Mouse (Mus musculus): ENCODE results near the gene Mybpc1. TPM values are rescaled to one million over a fixed set of nuclear protein-coding genes. Genes with fewer than 3 reads are reported as not detected.

The Mybpc1 gene
- polyA plus RNA-seq, 1 experiment from 2014 or later = 0.57 TPM

- 27% methylated on average over 2 of the region's 2 CpGs for WGBS
- no peaks in the 10 kb centered on the region for H3K36me3 ChIP-seq (ENCODE audit: control insufficient read depth, insufficient read depth, low read length)
- no peak overlapping the region for H3K4me3 ChIP-seq (ENCODE audit: low read depth, low read length)
- ATAC-seq (ENCODE audit: low FRiP score, low TSS enrichment) (peak; percentile 91), DNase-seq (ENCODE audit: low spot score) (peak; percentile 84)
- peak overlapping the region; percentile 46 for H3K27ac ChIP-seq (replicated peaks)
- no peaks in the 10 kb centered on the region for H3K9me3 ChIP-seq (ENCODE audit: control insufficient read depth, low read length)
- H3K9ac ChIP-seq (ENCODE audit: low read length) = no peak overlapping the region
- no peak for TF ChIP-seq EP300 (optimal IDR thresholded peaks at IDR 0.05)
- peak; percentile 68 for TF ChIP-seq CTCF (IDR thresholded peaks at IDR 0.05; ENCODE audit: low read depth)
- no peaks in the 10 kb centered on the region for H3K4me1 ChIP-seq (replicated peaks; ENCODE audit: control insufficient read depth, insufficient read depth)
- no peaks in the 10 kb centered on the region for H3K27me3 ChIP-seq (ENCODE audit: control insufficient read depth, insufficient read depth, low read length)
- H3K4me2 ChIP-seq (replicated peaks; ENCODE audit: low read depth) = no peak overlapping the region
Observed at GRCm38 (mm10) chr10:88514495-88514894, 90.5 kb downstream of the Mybpc1 start.

DNA sequence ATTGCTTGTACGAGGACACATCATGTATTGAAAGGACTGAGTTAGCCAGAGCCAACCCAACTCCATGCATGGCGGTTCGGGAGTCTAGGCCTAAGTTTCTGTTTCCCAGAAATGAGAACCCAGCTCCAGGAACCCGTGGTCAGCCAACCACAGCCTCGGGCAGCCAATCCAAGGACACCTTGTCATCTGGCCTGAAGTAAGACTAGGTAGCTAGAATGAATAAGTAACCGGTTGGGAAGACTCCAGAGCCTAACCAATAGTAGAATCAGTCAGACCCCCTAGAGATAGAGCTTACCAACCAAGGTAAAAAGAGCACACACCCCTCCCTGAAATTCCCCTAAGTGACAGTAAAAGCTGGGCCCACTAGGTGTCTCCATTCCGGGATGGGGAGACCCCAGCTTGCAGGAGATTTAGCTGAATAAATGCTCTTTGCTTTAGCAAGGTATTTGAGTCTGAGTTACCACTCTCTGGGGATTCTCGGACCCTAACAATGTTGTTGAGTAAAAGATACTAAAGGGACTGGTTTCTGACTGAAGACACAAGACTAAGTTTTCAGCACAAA is 91.3 kb downstream of the Mybpc1 start:
- 73% methylated on average over 8 of the region's 8 CpGs for WGBS
- H3K9me3 ChIP-seq (ENCODE audit: control insufficient read depth, low read length) = no peaks in the 10 kb centered on the region
- H3K27ac ChIP-seq (replicated peaks) = peak overlapping the region; percentile 46; the same call in 1 of the 2 replicates
- H3K4me2 ChIP-seq (replicated peaks; ENCODE audit: low read depth) = no peak overlapping the region
- no peak overlapping the region for H3K4me3 ChIP-seq (ENCODE audit: low read depth, low read length)
- no peaks in the 10 kb centered on the region for H3K27me3 ChIP-seq (ENCODE audit: control insufficient read depth, insufficient read depth, low read length)
- TF ChIP-seq CTCF (IDR thresholded peaks at IDR 0.05; ENCODE audit: low read depth) (no peak), EP300 (optimal IDR thresholded peaks at IDR 0.05) (no peak)
- no peak for ATAC-seq (ENCODE audit: low FRiP score, low TSS enrichment)
- no peak for DNase-seq (ENCODE audit: low spot score)
- no peaks in the 10 kb centered on the region for H3K4me1 ChIP-seq (replicated peaks; ENCODE audit: control insufficient read depth, insufficient read depth)
- H3K9ac ChIP-seq (ENCODE audit: low read length) = no peak overlapping the region
- H3K36me3 ChIP-seq (ENCODE audit: control insufficient read depth, insufficient read depth, low read length) = no peaks in the 10 kb centered on the region

DNA sequence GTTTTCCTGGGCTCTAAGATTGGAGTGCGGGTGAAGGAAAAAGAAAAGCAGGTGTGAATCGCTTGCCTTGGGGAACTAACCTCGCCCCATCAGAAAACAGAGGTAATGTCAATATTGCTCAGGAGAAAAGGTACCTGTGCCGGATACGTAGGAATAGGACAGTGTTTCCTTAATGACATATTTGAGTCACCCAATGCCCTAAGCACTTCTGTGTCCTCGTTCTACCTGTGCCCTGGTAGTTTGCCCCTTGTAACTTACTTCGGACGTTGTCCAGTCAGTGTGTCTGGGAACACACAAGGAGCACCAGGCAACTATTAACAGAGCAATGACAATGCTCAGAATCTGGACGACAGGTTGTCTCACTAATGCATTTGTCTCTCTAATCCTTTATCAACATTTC is 93.6 kb downstream of the Mybpc1 start:
- Histone ChIP-seq H3K36me3 (ENCODE audit: control insufficient read depth, insufficient read depth, low read length) (no peaks in the 10 kb centered on the region), H3K27ac (replicated peaks) (peak overlapping the region; percentile 56; the same call in 1 of the 2 replicates), H3K27me3 (ENCODE audit: control insufficient read depth, insufficient read depth, low read length) (no peaks in the 10 kb centered on the region), H3K9ac (ENCODE audit: low read length) (no peak overlapping the region), H3K9me3 (ENCODE audit: control insufficient read depth, low read length) (no peaks in the 10 kb centered on the region), H3K4me1 (replicated peaks; ENCODE audit: control insufficient read depth, insufficient read depth) (no peaks in the 10 kb centered on the region), H3K4me2 (replicated peaks; ENCODE audit: low read depth) (no peak overlapping the region), H3K4me3 (ENCODE audit: low read depth, low read length) (no peak overlapping the region)
- WGBS = 60% methylated on average over 9 of the region's 9 CpGs
- DNase-seq (ENCODE audit: low spot score) = no peak
- no peak for TF ChIP-seq CTCF (IDR thresholded peaks at IDR 0.05; ENCODE audit: low read depth)
- TF ChIP-seq EP300 (optimal IDR thresholded peaks at IDR 0.05) = no peak
- ATAC-seq (ENCODE audit: low FRiP score, low TSS enrichment) = peak; percentile 88

GRCm38 (mm10) chr10:88510503-88511271 is 94.3 kb downstream of the Mybpc1 start:
- TF ChIP-seq CTCF (IDR thresholded peaks at IDR 0.05; ENCODE audit: low read depth) (no peak), EP300 (optimal IDR thresholded peaks at IDR 0.05) (no peak)
- H3K4me2 ChIP-seq (replicated peaks; ENCODE audit: low read depth) = no peak overlapping the region
- H3K27me3 ChIP-seq (ENCODE audit: control insufficient read depth, insufficient read depth, low read length) = no peaks in the 10 kb centered on the region
- H3K9me3 ChIP-seq (ENCODE audit: control insufficient read depth, low read length) = no peaks in the 10 kb centered on the region
- H3K36me3 ChIP-seq (ENCODE audit: control insufficient read depth, insufficient read depth, low read length) = no peaks in the 10 kb centered on the region
- H3K4me1 ChIP-seq (replicated peaks; ENCODE audit: control insufficient read depth, insufficient read depth) = no peaks in the 10 kb centered on the region
- ATAC-seq (ENCODE audit: low FRiP score, low TSS enrichment) (peak; percentile 15; the same call in 1 of the 2 replicates), DNase-seq (ENCODE audit: low spot score) (no peak)
- H3K4me3 ChIP-seq (ENCODE audit: low read depth, low read length) = no peak overlapping the region
- H3K9ac ChIP-seq (ENCODE audit: low read length) = no peak overlapping the region
- 50% methylated on average over 12 of the region's 12 CpGs for WGBS
- H3K27ac ChIP-seq (replicated peaks) = peak overlapping the region; percentile 56

DNA sequence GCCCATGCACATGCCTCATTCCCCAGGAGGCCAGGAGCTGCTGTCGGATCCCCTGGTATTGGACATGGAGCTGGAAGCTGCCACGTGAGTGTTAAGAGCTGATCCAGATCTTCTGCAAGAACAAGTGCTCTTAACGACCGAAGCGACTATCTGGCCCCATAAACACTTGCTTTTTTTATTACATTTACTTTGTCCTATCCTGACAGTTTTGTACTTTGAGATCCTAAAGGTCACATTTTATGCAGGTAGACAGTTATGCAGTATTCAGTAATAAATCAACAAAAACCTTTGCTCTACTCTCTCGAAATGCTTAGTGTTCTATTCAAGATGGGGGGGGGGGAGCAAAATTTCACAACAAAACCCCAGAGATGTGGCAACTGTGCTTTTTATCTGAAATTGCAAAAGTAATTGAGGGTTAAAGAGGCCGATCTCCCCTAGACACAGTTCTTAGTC is 97.2 kb downstream of the Mybpc1 start:
- DNase-seq (ENCODE audit: low spot score) (no peak), ATAC-seq (ENCODE audit: low FRiP score, low TSS enrichment) (no peak)
- no peak overlapping the region for H3K9ac ChIP-seq (ENCODE audit: low read length)
- TF ChIP-seq CTCF (IDR thresholded peaks at IDR 0.05; ENCODE audit: low read depth) = no peak
- H3K27me3 ChIP-seq (ENCODE audit: control insufficient read depth, insufficient read depth, low read length) = no peaks in the 10 kb centered on the region
- no peaks in the 10 kb centered on the region for H3K36me3 ChIP-seq (ENCODE audit: control insufficient read depth, insufficient read depth, low read length)
- no peak overlapping the region for H3K4me2 ChIP-seq (replicated peaks; ENCODE audit: low read depth)
- no peaks in the 10 kb centered on the region for H3K4me1 ChIP-seq (replicated peaks; ENCODE audit: control insufficient read depth, insufficient read depth)
- H3K4me3 ChIP-seq (ENCODE audit: low read depth, low read length) = no peak overlapping the region
- 77% methylated on average over 7 of the region's 7 CpGs for WGBS
- H3K27ac ChIP-seq (replicated peaks) = no peak overlapping the region
- no peaks in the 10 kb centered on the region for H3K9me3 ChIP-seq (ENCODE audit: control insufficient read depth, low read length)

DNA sequence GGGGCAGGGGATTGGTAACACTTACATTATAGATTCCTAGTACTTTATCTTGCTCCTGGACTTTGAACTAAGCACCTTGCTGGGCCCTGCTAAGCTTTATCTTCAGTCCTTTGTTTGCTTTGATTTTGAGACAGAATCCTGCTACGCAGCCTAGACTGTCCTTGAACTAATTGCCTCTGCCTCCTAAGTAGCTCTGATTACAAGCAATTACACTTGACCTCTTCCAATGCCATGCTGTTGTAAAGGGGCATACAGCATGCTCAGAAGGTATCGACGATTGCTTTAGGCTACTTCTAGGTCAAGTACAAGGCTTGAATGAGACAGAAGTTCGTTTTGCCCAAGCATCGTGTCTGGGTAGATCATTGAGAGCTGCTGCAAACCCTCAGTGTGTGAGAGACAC is 99.7 kb downstream of the Mybpc1 start:
- H3K36me3 ChIP-seq (ENCODE audit: control insufficient read depth, insufficient read depth, low read length) = no peaks in the 10 kb centered on the region
- no peak overlapping the region; the same call in 1 of the 2 replicates for H3K27ac ChIP-seq (replicated peaks)
- DNase-seq (ENCODE audit: low spot score) = peak; percentile 60
- H3K27me3 ChIP-seq (ENCODE audit: control insufficient read depth, insufficient read depth, low read length) = no peaks in the 10 kb centered on the region
- H3K4me2 ChIP-seq (replicated peaks; ENCODE audit: low read depth) = no peak overlapping the region
- no peak overlapping the region for H3K9ac ChIP-seq (ENCODE audit: low read length)
- 70% methylated on average over 5 of the region's 5 CpGs for WGBS
- H3K4me1 ChIP-seq (replicated peaks; ENCODE audit: control insufficient read depth, insufficient read depth) = 0 out of 2 replicates have a peak, but pooled peaks cover 2% of the 10 kb centered on the region
- no peak overlapping the region for H3K4me3 ChIP-seq (ENCODE audit: low read depth, low read length)
- H3K9me3 ChIP-seq (ENCODE audit: control insufficient read depth, low read length) = no peaks in the 10 kb centered on the region
- no peak for TF ChIP-seq CTCF (IDR thresholded peaks at IDR 0.05; ENCODE audit: low read depth)
- no peak for TF ChIP-seq EP300 (optimal IDR thresholded peaks at IDR 0.05)
- ATAC-seq (ENCODE audit: low FRiP score, low TSS enrichment) = peak; percentile 47; the same call in 1 of the 2 replicates

Measured in stomach, postnatal 0 days (tissue).